Mouse (Mus musculus): ENCODE data around the gene Stk39. TPM values are rescaled to one million over a fixed set of nuclear protein-coding genes. Genes with fewer than 3 reads are reported as not detected.

Gene Stk39
- polyA plus RNA-seq, 1 experiment from 2014 or later: 1.9 TPM

GRCm38 (mm10) chr2:68301811-68302542, 170.1 kb downstream of the Stk39 start:
- Histone ChIP-seq H3K4me1 (replicated peaks) (no peaks in the 10 kb centered on the region), H3K27ac (replicated peaks) (no peak overlapping the region), H3K4me2 (no peak overlapping the region), H3K27me3 (no peaks in the 10 kb centered on the region), H3K4me3 (replicated peaks) (no peak overlapping the region), H3K9ac (no peak overlapping the region), H3K36me3 (replicated peaks) (no peaks in the 10 kb centered on the region), H3K9me3 (replicated peaks) (no peaks in the 10 kb centered on the region)
- 46% methylated on average over 4 of the region's 4 CpGs for WGBS (ENCODE audit: insufficient replicate concordance)
- no peak for ATAC-seq (ENCODE audit: insufficient read depth)

GRCm38 (mm10) chr2:68298356-68298755, 173.7 kb downstream of the Stk39 start:
- no peaks in the 10 kb centered on the region for H3K36me3 ChIP-seq (replicated peaks)
- no peaks in the 10 kb centered on the region for H3K9me3 ChIP-seq (replicated peaks)
- H3K4me2 ChIP-seq: no peak overlapping the region
- no peaks in the 10 kb centered on the region for H3K4me1 ChIP-seq (replicated peaks)
- 82% methylated on average over 3 of the region's 3 CpGs for WGBS (ENCODE audit: insufficient replicate concordance)
- no peak for ATAC-seq (ENCODE audit: insufficient read depth)
- H3K27me3 ChIP-seq: no peaks in the 10 kb centered on the region
- H3K9ac ChIP-seq: no peak overlapping the region
- no peak overlapping the region for H3K4me3 ChIP-seq (replicated peaks)
- no peak overlapping the region for H3K27ac ChIP-seq (replicated peaks)

- no peaks in the 10 kb centered on the region for H3K4me1 ChIP-seq (replicated peaks)
- no peak overlapping the region for H3K4me2 ChIP-seq
- H3K27ac ChIP-seq (replicated peaks): no peak overlapping the region
- 60% methylated on average over 2 of the region's 2 CpGs for WGBS (ENCODE audit: insufficient replicate concordance)
- no peak overlapping the region for H3K4me3 ChIP-seq (replicated peaks)
- no peaks in the 10 kb centered on the region for H3K27me3 ChIP-seq
- no peaks in the 10 kb centered on the region for H3K9me3 ChIP-seq (replicated peaks)
- no peaks in the 10 kb centered on the region for H3K36me3 ChIP-seq (replicated peaks)
- ATAC-seq (ENCODE audit: insufficient read depth): no peak
- H3K9ac ChIP-seq: no peak overlapping the region
These were observed 174.1 kb downstream of the Stk39 start for GRCm38 (mm10) chr2:68297955-68298354.

- H3K9me3 ChIP-seq (replicated peaks): no peaks in the 10 kb centered on the region
- ATAC-seq (ENCODE audit: insufficient read depth): no peak
- H3K9ac ChIP-seq: no peak overlapping the region
- no peak overlapping the region for H3K4me2 ChIP-seq
- H3K27me3 ChIP-seq: no peaks in the 10 kb centered on the region
- no peak overlapping the region for H3K27ac ChIP-seq (replicated peaks)
- H3K36me3 ChIP-seq (replicated peaks): no peaks in the 10 kb centered on the region
- whole genome bisulfite sequencing (ENCODE audit: insufficient replicate concordance): 55% methylated on average over 2 of the region's 2 CpGs
- H3K4me3 ChIP-seq (replicated peaks): no peak overlapping the region
- no peaks in the 10 kb centered on the region for H3K4me1 ChIP-seq (replicated peaks)
These were observed 175.3 kb downstream of the Stk39 start for GRCm38 (mm10) chr2:68296743-68297142.

- H3K27ac ChIP-seq (replicated peaks): no peak overlapping the region
- 60% methylated on average over 16 of the region's 16 CpGs for WGBS (ENCODE audit: insufficient replicate concordance)
- H3K4me2 ChIP-seq: no peak overlapping the region
These were observed 179.3 kb downstream of the Stk39 start for GRCm38 (mm10) chr2:68292539-68293320.

GRCm38 (mm10) chr2:68291895-68292294, 180.2 kb downstream of the Stk39 start:
- WGBS (ENCODE audit: insufficient replicate concordance): 55% methylated on average over 5 of the region's 5 CpGs
- no peak overlapping the region for H3K9ac ChIP-seq
- no peaks in the 10 kb centered on the region for H3K27me3 ChIP-seq
- no peak overlapping the region for H3K4me2 ChIP-seq
- no peaks in the 10 kb centered on the region for H3K4me1 ChIP-seq (replicated peaks)
- H3K36me3 ChIP-seq (replicated peaks): no peaks in the 10 kb centered on the region
- H3K9me3 ChIP-seq (replicated peaks): no peaks in the 10 kb centered on the region
- H3K27ac ChIP-seq (replicated peaks): no peak overlapping the region
- ATAC-seq (ENCODE audit: insufficient read depth): no peak
- no peak overlapping the region for H3K4me3 ChIP-seq (replicated peaks)

More at GRCm38 (mm10) chr2:68292539-68293320, 179.3 kb downstream of the Stk39 start:
- no peaks in the 10 kb centered on the region for H3K4me1 ChIP-seq (replicated peaks)
- no peak overlapping the region for H3K4me3 ChIP-seq (replicated peaks)
- H3K9me3 ChIP-seq (replicated peaks): no peaks in the 10 kb centered on the region
- no peaks in the 10 kb centered on the region for H3K36me3 ChIP-seq (replicated peaks)
- no peaks in the 10 kb centered on the region for H3K27me3 ChIP-seq
- no peak overlapping the region for H3K9ac ChIP-seq
- ATAC-seq (ENCODE audit: insufficient read depth): no peak

- no peaks in the 10 kb centered on the region for H3K27me3 ChIP-seq
- no peaks in the 10 kb centered on the region for H3K36me3 ChIP-seq (replicated peaks)
- no peak overlapping the region for H3K4me2 ChIP-seq
- no peak overlapping the region for H3K27ac ChIP-seq (replicated peaks)
- no peak overlapping the region for H3K4me3 ChIP-seq (replicated peaks)
- WGBS (ENCODE audit: insufficient replicate concordance): 42% methylated on average over 4 of the region's 4 CpGs
- H3K4me1 ChIP-seq (replicated peaks): no peaks in the 10 kb centered on the region
- H3K9me3 ChIP-seq (replicated peaks): no peaks in the 10 kb centered on the region
- no peak for ATAC-seq (ENCODE audit: insufficient read depth)
- H3K9ac ChIP-seq: no peak overlapping the region
These were observed 182.1 kb downstream of the Stk39 start for GRCm38 (mm10) chr2:68289961-68290360.

GRCm38 (mm10) chr2:68289177-68289576, 182.9 kb downstream of the Stk39 start:
- no peaks in the 10 kb centered on the region for H3K9me3 ChIP-seq (replicated peaks)
- WGBS (ENCODE audit: insufficient replicate concordance): 63% methylated on average over 10 of the region's 10 CpGs
- H3K27me3 ChIP-seq: no peaks in the 10 kb centered on the region
- H3K9ac ChIP-seq: no peak overlapping the region
- no peaks in the 10 kb centered on the region for H3K4me1 ChIP-seq (replicated peaks)
- ATAC-seq (ENCODE audit: insufficient read depth): no peak
- no peaks in the 10 kb centered on the region for H3K36me3 ChIP-seq (replicated peaks)
- H3K4me3 ChIP-seq (replicated peaks): no peak overlapping the region
- H3K27ac ChIP-seq (replicated peaks): no peak overlapping the region
- no peak overlapping the region for H3K4me2 ChIP-seq

GRCm38 (mm10) chr2:68288106-68288505, 184.0 kb downstream of the Stk39 start:
- WGBS (ENCODE audit: insufficient replicate concordance): 77% methylated on average over 10 of the region's 10 CpGs
- no peaks in the 10 kb centered on the region for H3K36me3 ChIP-seq (replicated peaks)
- ATAC-seq (ENCODE audit: insufficient read depth): no peak

GRCm38 (mm10) chr2:68284391-68284790, 187.7 kb downstream of the Stk39 start:
- ATAC-seq (ENCODE audit: insufficient read depth): no peak

More at GRCm38 (mm10) chr2:68288106-68288505, 184.0 kb downstream of the Stk39 start:
- Histone ChIP-seq H3K4me2 (no peak overlapping the region), H3K27me3 (no peaks in the 10 kb centered on the region), H3K27ac (replicated peaks) (no peak overlapping the region), H3K4me3 (replicated peaks) (no peak overlapping the region), H3K9ac (no peak overlapping the region), H3K4me1 (replicated peaks) (no peaks in the 10 kb centered on the region), H3K9me3 (replicated peaks) (no peaks in the 10 kb centered on the region)

GRCm38 (mm10) chr2:68283021-68283548, 189.0 kb downstream of the Stk39 start:
- Histone ChIP-seq H3K27me3 (no peaks in the 10 kb centered on the region), H3K27ac (replicated peaks) (no peak overlapping the region), H3K9me3 (replicated peaks) (no peaks in the 10 kb centered on the region), H3K9ac (no peak overlapping the region), H3K4me3 (replicated peaks) (no peak overlapping the region), H3K36me3 (replicated peaks) (no peaks in the 10 kb centered on the region), H3K4me1 (replicated peaks) (no peaks in the 10 kb centered on the region), H3K4me2 (no peak overlapping the region)
- WGBS (ENCODE audit: insufficient replicate concordance): 75% methylated on average over 6 of the region's 6 CpGs
- no peak for ATAC-seq (ENCODE audit: insufficient read depth)

More at GRCm38 (mm10) chr2:68284391-68284790, 187.7 kb downstream of the Stk39 start:
- Histone ChIP-seq H3K4me1 (replicated peaks) (no peaks in the 10 kb centered on the region), H3K27me3 (no peaks in the 10 kb centered on the region), H3K9ac (no peak overlapping the region), H3K36me3 (replicated peaks) (no peaks in the 10 kb centered on the region), H3K4me2 (no peak overlapping the region), H3K4me3 (replicated peaks) (no peak overlapping the region), H3K9me3 (replicated peaks) (no peaks in the 10 kb centered on the region), H3K27ac (replicated peaks) (no peak overlapping the region)
- WGBS (ENCODE audit: insufficient replicate concordance): 31% methylated on average over 2 of the region's 2 CpGs
